Mouse (Mus musculus) A20 (cell line): ENCODE measurements around the gene Pde4b.

Source experiments
- DNase-seq: peaks from one replicate; pipeline ENCODE4 v3.0.0-alpha.2; 2011; ENCODE audit warnings: low read depth, low spot score

Gene Pde4b

GRCm38 (mm10) chr4:102570766-102571411 lies 483.5 kb downstream of the Pde4b start:
- peak; percentile 88 for DNase-seq

GRCm38 (mm10) chr4:102572031-102572430 lies 484.7 kb downstream of the Pde4b start:
- DNase-seq: peak; percentile 83

GRCm38 (mm10) chr4:102572591-102572990 lies 485.2 kb downstream of the Pde4b start:
- peak; percentile 65 for DNase-seq

GRCm38 (mm10) chr4:102573361-102573781 lies 486.0 kb downstream of the Pde4b start:
- peak; percentile 67 for DNase-seq

GRCm38 (mm10) chr4:102574226-102574625 lies 486.9 kb downstream of the Pde4b start:
- DNase-seq: peak; percentile 86

GRCm38 (mm10) chr4:102574666-102575254 lies 487.4 kb downstream of the Pde4b start:
- DNase-seq: no peak

- DNase-seq: no peak
Measured at GRCm38 (mm10) chr4:102576109-102576508, 488.8 kb downstream of the Pde4b start.

GRCm38 (mm10) chr4:102577636-102578035 lies 490.3 kb downstream of the Pde4b start:
- no peak for DNase-seq

GRCm38 (mm10) chr4:102579051-102579450 lies 491.7 kb downstream of the Pde4b start:
- DNase-seq: no peak

- DNase-seq: no peak
Measured at GRCm38 (mm10) chr4:102579746-102580145, 492.4 kb downstream of the Pde4b start.

- no peak for DNase-seq
Measured at GRCm38 (mm10) chr4:102582165-102582749, 494.9 kb downstream of the Pde4b start.

GRCm38 (mm10) chr4:102582963-102583362 lies 495.6 kb downstream of the Pde4b start:
- no peak for DNase-seq

GRCm38 (mm10) chr4:102583469-102583868 lies 496.1 kb downstream of the Pde4b start:
- DNase-seq: no peak

GRCm38 (mm10) chr4:102584601-102585265 lies 497.4 kb downstream of the Pde4b start:
- DNase-seq: no peak

GRCm38 (mm10) chr4:102585541-102585940 lies 498.2 kb downstream of the Pde4b start:
- DNase-seq: no peak

GRCm38 (mm10) chr4:102586787-102587186 lies 499.4 kb downstream of the Pde4b start:
- DNase-seq: no peak

- DNase-seq: no peak
Measured at GRCm38 (mm10) chr4:102588668-102589455, 501.5 kb downstream of the Pde4b start.

GRCm38 (mm10) chr4:102589537-102590031 lies 502.2 kb downstream of the Pde4b start:
- no peak for DNase-seq

GRCm38 (mm10) chr4:102591798-102592197 lies 504.5 kb downstream of the Pde4b start:
- DNase-seq: no peak

GRCm38 (mm10) chr4:102592541-102592940 lies 505.2 kb downstream of the Pde4b start:
- DNase-seq: no peak

- DNase-seq: no peak
Measured at GRCm38 (mm10) chr4:102593631-102594030, 506.3 kb downstream of the Pde4b start.
